Mouse (Mus musculus) heart, postnatal 14 days (tissue): ENCODE results near the gene Cd200r1. TPM values are rescaled to one million over a fixed set of nuclear protein-coding genes. Genes with fewer than 3 reads are reported as not detected.

Experiments used
- DNase-seq, 2 experiments: peaks; one replicate each; pipeline ENCODE4 v3.0.0; 2021 to 2022
- intact Hi-C: fragments of 180-260 bp; cut with DNase I; formaldehyde crosslinking; loops from one replicate; pipeline ENCODE4 v1.15.1; 2025
- long read RNA-seq, 2 experiments: library from polyadenylated mRNA; stranded (forward); transcript quantifications; one replicate each; pipeline ENCODE4 v2.0.0; 2021
- total RNA-seq, 2 experiments: library from RNA; stranded (reverse); gene quantifications; 2 replicates each; pipeline ENCODE4 v1.2.3; 2021

Cd200r1 gene
- under 1 TPM; 0.33 to 0.66 TPM for total RNA-seq
- long read RNA-seq, experiment 1, partial matches to known transcripts, result 0 of 1 reads
- long read RNA-seq, experiment 1, other reads (novel, unspliced or antisense), result 1 of 1 reads
- long read RNA-seq, experiment 2, result 0 reads

GRCm38 (mm10) chr16:44765555-44766319 lies at the start of gene Cd200r1:
Gene Cd200r1, plus strand, starts transcription at chr16:44765736.
- peak in 1 of 2 experiments; percentile 11 for DNase-seq
- intact Hi-C loops, result loop anchor here (5.0 kb wide), 2 partner anchors 262 to 357 kb away; no protein-coding TSS in a partner anchor

- intact Hi-C loops, result no loop called here
- peak in 1 of 2 experiments; percentile 33 for DNase-seq
Measured at GRCm38 (mm10) chr16:44716305-44717140, 49.0 kb upstream of the Cd200r1 start.

- no peak for DNase-seq
- intact Hi-C loops, result no loop called here
Measured at GRCm38 (mm10) chr16:44717141-44717634, 48.3 kb upstream of the Cd200r1 start.

GRCm38 (mm10) chr16:44717838-44718237 lies 47.7 kb upstream of the Cd200r1 start:
- intact Hi-C loops, result no loop called here
- DNase-seq, result no peak

GRCm38 (mm10) chr16:44719349-44719748 lies 46.2 kb upstream of the Cd200r1 start:
- intact Hi-C loops, result no loop called here
- no peak for DNase-seq

- intact Hi-C loops, result no loop called here
- DNase-seq, result no peak
Measured at GRCm38 (mm10) chr16:44720518-44720917, 45.0 kb upstream of the Cd200r1 start.

GRCm38 (mm10) chr16:44722666-44723065 lies 42.9 kb upstream of the Cd200r1 start:
- no peak for DNase-seq
- intact Hi-C loops, result no loop called here

- peak; percentile 94 for DNase-seq
- intact Hi-C loops, result no loop called here
Measured at GRCm38 (mm10) chr16:44724083-44724787, 41.3 kb upstream of the Cd200r1 start, which contains the start of gene Nepro. Gene Nepro, plus strand, starts transcription at chr16:44724301.

- no peak for DNase-seq
- intact Hi-C loops, result no loop called here
Measured at GRCm38 (mm10) chr16:44724847-44725246, 40.7 kb upstream of the Cd200r1 start.

- intact Hi-C loops, result loop anchor here (1.0 kb wide), 1 partner anchor 365 kb away; no protein-coding TSS in a partner anchor
Measured at GRCm38 (mm10) chr16:44725286-44726223, 40.0 kb upstream of the Cd200r1 start.

GRCm38 (mm10) chr16:44727525-44727924 lies 38.0 kb upstream of the Cd200r1 start:
- no peak for DNase-seq
- intact Hi-C loops, result no loop called here

More at GRCm38 (mm10) chr16:44725286-44726223, 40.0 kb upstream of the Cd200r1 start:
- DNase-seq, result peak; percentile 67 to 83

- intact Hi-C loops, result no loop called here
- no peak for DNase-seq
Measured at GRCm38 (mm10) chr16:44734059-44734458, 31.5 kb upstream of the Cd200r1 start.

GRCm38 (mm10) chr16:44735676-44736075 lies 29.9 kb upstream of the Cd200r1 start:
- DNase-seq, result no peak
- intact Hi-C loops, result no loop called here

- no peak for DNase-seq
- intact Hi-C loops, result no loop called here
Measured at GRCm38 (mm10) chr16:44736118-44736517, 29.4 kb upstream of the Cd200r1 start.

- intact Hi-C loops, result no loop called here
- DNase-seq, result no peak
Measured at GRCm38 (mm10) chr16:44742753-44743152, 22.8 kb upstream of the Cd200r1 start.

GRCm38 (mm10) chr16:44745471-44745865 lies 20.1 kb upstream of the Cd200r1 start:
- no peak for DNase-seq
- intact Hi-C loops, result loop anchor here (5.0 kb wide), 1 partner anchor 347 kb away; the partner anchor contains the start of gene Ccdc80

- intact Hi-C loops, result loop anchor here (5.0 kb wide), 1 partner anchor 346 kb away; the partner anchor contains the start of gene Ccdc80
- peak; percentile 75 to 83 for DNase-seq
Measured at GRCm38 (mm10) chr16:44745866-44746562, 19.5 kb upstream of the Cd200r1 start, which contains the start of gene Gtpbp8. Gene Gtpbp8, minus strand, starts transcription at chr16:44746363.

- intact Hi-C loops, result loop anchor here (5.0 kb wide), 1 partner anchor 344 kb away; the partner anchor contains the start of gene Ccdc80
- no peak for DNase-seq
Measured at GRCm38 (mm10) chr16:44748007-44748406, 17.5 kb upstream of the Cd200r1 start.
